Mouse (Mus musculus) 3T3-L1 (cell line): ENCODE measurements at regions not wholly inside any gene's neighbourhood (a gene's known extent, or its start where the extent isn't known, plus 50 kb on each side); places are given as distances from the start of the nearest gene placed in this dataset.

Experiments
- DNase-seq: peaks from one replicate; pipeline ENCODE4 v3.0.0-alpha.2; 2015; ENCODE audit warnings: low read depth, low spot score

DNA sequence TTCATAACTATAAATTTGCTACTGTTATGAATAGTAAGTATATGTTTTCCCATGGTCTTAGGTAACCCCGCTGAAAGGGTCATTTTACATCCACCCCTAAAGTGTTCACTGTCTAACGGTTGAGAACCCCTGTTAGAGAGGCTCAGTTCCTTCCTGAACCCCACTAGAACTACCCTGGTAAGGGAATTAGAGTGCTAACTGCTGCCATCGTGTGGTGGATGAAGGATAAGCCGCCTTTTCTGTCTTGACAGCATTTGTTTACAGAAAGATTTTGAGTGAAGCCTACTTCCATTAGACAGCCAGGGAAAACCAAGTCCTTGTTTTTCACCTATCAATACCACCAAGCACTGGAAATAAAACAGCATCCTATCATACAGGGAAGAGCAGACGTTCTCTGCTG is 90.3 kb upstream of the Tbx22 start:
- peak; percentile 21 for DNase-seq
